Mouse (Mus musculus): Measurements from ENCODE around the gene Tex2. TPM values are rescaled to one million over a fixed set of nuclear protein-coding genes. Genes with fewer than 3 reads are reported as not detected.
A peak's percentile ranks its signal among the peaks of the same experiment; 100 is the strongest.

Gene Tex2
- total RNA-seq, 2 experiments from 2014 or later = 59.2 to 65.5 TPM

GRCm38 (mm10) chr11:106571026-106571983 is 41.9 kb downstream of the Tex2 start:
- H3K4me3 ChIP-seq = no peak overlapping the region
- TF ChIP-seq CTCF (IDR thresholded peaks at IDR 0.05) = no peak
- no peak for DNase-seq
- intact Hi-C loops (cut with DNase I) = no loop called here
- peak overlapping the region; percentile 12; the same call in 1 of the 2 replicates for H3K27ac ChIP-seq

DNA sequence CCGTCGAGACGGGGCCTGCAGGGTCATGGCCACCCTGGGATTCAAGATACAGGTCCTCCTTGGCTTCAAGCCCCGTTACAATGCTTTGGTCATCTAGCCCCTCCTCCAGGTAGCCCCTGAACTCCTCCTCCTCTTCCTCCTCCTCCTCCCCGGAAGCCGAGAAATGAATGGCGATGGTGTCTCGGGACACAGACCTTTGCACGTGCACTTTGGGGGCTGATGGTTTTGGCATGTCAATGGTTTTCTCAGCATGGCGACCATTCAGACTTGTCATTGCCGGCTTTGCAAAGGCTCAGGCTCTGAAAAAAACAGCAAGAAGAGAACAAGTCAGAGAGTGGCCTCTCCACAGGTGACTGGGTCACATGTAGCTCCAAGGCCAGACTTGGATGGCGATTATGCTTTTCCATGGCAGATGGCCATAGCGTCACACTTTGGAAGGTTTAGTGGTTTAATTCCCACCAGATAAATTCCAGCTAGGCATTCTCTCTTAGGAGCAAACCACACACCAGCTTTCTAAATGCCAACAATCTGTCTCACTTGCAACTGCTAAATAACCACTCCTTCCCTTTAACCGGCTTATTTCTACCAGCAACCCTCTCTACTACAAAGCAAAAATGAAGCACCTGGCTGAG is 44.8 kb downstream of the Tex2 start:
- no peak overlapping the region for H3K4me3 ChIP-seq
- no peak for DNase-seq
- intact Hi-C loops (cut with DNase I) = loop anchor here (5.0 kb wide), 1 partner anchor 34 kb away; no protein-coding TSS in a partner anchor
- H3K27ac ChIP-seq = no peak overlapping the region
- TF ChIP-seq CTCF (IDR thresholded peaks at IDR 0.05) = no peak

DNA sequence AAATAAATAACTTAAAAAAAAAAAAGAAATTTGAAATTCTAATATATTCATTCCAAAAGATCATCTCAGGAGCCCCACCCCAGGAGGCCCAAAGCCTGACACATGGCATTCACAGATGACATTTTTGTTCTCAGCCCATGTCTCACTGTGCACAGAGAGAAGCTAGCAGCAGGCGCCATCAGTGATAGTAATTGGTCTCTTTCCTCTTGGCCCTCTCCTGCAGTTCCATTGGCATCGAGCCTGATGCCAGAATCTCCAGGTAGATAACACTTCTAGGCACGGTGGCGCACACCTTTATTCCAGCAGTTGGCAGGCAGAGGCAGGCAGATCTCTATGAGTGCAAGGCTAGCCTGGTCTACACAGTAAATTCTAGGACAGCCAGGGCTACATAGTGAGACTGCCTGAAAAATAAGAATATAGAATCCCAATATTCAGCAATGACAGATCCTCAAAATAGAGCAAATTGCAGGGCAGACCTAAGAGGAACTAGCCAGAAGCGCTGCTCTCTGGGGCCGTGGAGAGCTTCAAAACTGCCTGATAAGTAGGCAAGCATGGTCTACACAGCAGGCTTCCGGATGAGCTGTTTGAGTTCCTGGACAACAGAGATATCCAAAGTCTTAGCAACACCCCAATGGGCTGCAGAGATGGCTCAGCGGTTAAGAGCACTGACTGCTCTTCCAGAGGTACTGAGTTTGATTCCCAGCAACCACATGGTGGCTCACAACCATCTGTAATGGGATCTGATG is 47.0 kb downstream of the Tex2 start:
- H3K4me3 ChIP-seq = no peak overlapping the region
- intact Hi-C loops (cut with DNase I) = loop anchor here (5.0 kb wide), 1 partner anchor 36 kb away; no protein-coding TSS in a partner anchor
- no peak for DNase-seq
- no peak for TF ChIP-seq CTCF (IDR thresholded peaks at IDR 0.05)
- no peak overlapping the region for H3K27ac ChIP-seq

DNA sequence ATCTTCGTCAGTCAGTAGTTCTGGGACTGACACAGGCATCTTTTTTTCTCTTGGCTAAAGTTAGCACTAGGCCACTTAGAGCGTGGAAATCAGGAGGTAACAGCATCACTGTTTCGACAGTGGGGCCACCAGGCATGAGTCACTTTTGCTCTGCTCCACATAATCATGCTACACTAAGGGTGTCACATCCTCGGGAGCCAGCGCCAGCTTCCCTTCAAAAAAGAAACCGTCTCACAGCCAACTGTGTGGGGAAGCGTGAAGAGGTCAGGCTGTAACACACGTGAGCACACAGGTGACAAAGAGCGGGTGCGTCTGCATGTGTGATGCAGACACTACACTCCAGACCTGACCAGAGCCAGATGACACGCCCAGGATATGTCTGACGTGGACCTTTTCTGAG is 49.0 kb downstream of the Tex2 start:
- no peak for TF ChIP-seq CTCF (IDR thresholded peaks at IDR 0.05)
- peak; percentile 59 for DNase-seq
- intact Hi-C loops (cut with DNase I) = no loop called here
- Histone ChIP-seq H3K27ac (peak overlapping the region; percentile 63), H3K4me3 (peak overlapping the region; percentile 28; the same call in 1 of the 2 replicates)

GRCm38 (mm10) chr11:106562707-106563106 is 50.5 kb downstream of the Tex2 start:
- no peak for DNase-seq
- Histone ChIP-seq H3K27ac (peak overlapping the region; percentile 35; the same call in 1 of the 2 replicates), H3K4me3 (no peak overlapping the region)
- intact Hi-C loops (cut with DNase I) = no loop called here
- TF ChIP-seq CTCF (IDR thresholded peaks at IDR 0.05) = no peak

DNA sequence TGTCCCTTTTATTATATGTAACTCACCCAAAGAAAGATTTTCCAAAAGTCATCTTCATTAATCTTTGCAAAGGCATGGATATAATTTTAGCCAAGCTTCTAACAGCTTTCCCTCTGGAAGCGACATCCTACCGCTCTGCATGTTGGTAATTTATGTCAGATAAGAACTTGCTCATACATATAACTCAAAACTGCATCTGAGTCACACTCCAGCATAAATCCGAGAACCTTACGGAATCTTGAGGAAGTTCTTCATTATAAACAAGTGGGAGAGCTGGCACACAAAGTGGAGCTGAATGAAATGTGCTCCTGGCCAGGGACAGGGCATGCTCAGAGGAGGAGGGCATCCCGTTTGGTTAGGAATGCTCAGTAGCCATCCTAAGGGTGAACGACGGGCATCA is 53.5 kb downstream of the Tex2 start:
- no peak for DNase-seq
- no peak for TF ChIP-seq CTCF (IDR thresholded peaks at IDR 0.05)
- H3K27ac ChIP-seq = no peak overlapping the region
- no peak overlapping the region for H3K4me3 ChIP-seq
- intact Hi-C loops (cut with DNase I) = no loop called here

- H3K27ac ChIP-seq = no peak overlapping the region
- no peak overlapping the region for H3K4me3 ChIP-seq
- no peak for TF ChIP-seq CTCF (IDR thresholded peaks at IDR 0.05)
- peak; percentile 38 for DNase-seq
- intact Hi-C loops (cut with DNase I) = no loop called here
Measured at GRCm38 (mm10) chr11:106558008-106558407, 55.2 kb downstream of the Tex2 start.

DNA sequence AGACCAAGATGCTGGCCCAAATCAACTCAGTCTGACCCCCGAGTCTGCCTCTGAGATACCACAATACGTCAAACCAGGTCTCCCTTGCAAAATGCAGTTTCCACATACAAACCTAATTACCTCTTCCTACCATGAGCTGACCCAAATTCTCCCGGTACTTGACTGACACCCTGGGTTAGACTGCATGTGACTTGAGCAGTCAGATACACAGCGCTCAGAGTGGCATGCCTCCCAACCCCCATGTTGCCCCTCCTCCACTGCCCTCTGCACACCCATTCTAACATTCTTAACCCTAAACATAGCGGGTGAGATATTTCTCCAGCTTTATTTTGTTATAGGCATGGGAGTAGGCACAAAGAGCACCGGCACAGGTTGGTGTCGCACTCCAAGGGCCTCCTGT is 55.8 kb downstream of the Tex2 start:
- DNase-seq = no peak
- TF ChIP-seq CTCF (IDR thresholded peaks at IDR 0.05) = no peak
- Histone ChIP-seq H3K27ac (no peak overlapping the region; the same call in 1 of the 2 replicates), H3K4me3 (no peak overlapping the region)
- intact Hi-C loops (cut with DNase I) = no loop called here

GRCm38 (mm10) chr11:106556689-106557088 is 56.5 kb downstream of the Tex2 start:
- Histone ChIP-seq H3K27ac (peak overlapping the region; percentile 35; the same call in 1 of the 2 replicates), H3K4me3 (no peak overlapping the region)
- no peak for DNase-seq
- no peak for TF ChIP-seq CTCF (IDR thresholded peaks at IDR 0.05)
- intact Hi-C loops (cut with DNase I) = no loop called here

DNA sequence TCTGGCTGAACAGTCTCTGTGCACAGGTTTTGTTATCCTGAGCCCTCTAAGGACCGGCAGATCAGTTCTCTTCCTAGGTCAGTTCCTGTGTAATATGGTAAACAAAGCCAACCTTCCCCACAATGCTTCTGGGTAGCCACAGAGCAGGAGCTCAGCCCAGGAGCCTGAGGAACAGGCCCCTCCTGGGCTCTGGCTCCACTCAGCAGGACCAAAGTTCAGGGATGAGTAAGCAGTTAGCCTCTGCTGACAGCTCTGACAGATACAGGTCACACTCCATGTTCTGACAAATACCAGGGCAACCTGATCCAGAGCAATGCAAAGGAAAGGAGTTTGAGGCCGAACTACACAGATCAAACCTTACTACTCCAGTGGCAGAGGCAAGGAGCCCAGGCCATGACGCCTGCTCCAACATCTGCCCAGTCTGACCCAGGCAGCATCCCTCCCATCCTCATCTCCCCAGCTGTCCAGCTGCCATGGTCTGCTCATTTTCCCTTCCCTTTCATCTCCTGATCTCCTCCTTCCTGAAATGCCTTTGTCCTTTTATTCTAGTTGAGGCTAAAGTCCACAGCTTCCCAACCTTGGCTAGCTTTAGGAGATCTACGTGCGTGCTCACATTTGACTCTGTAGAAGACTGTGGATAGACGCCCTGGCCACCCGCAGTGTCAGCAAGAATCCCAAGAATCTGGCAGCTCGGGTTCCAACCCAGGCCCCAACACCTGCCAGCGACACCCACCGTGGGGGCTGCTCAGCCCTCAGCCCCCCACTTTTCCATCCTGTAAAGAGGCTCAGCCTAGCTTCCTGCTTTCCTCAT is 57.2 kb downstream of the Tex2 start:
- intact Hi-C loops (cut with DNase I) = no loop called here
- Histone ChIP-seq H3K4me3 (no peak overlapping the region), H3K27ac (peak overlapping the region; percentile 71)
- DNase-seq = no peak
- no peak for TF ChIP-seq CTCF (IDR thresholded peaks at IDR 0.05)

DNA sequence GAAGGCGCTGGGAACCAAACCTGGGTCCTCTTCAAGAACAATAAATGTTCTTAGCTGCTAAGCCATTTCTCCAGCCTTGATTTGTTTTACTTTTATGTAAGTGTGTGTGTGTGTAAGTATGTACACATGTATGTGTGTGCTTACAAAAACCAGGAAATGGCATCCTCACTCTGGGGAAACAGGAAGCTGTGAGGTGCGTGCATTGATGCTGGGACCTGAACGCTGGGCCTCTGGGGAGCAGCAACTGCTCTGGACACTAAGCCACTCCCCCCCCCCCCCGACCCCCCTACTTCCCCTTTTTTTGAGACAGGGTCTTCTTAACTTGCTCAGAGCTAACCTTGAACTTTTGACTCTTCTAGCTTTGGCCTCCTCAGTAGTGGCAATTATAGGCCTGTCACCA is 62.8 kb downstream of the Tex2 start:
- Histone ChIP-seq H3K27ac (no peak overlapping the region), H3K4me3 (no peak overlapping the region)
- no peak for DNase-seq
- intact Hi-C loops (cut with DNase I) = no loop called here
- TF ChIP-seq CTCF (IDR thresholded peaks at IDR 0.05) = no peak

DNA sequence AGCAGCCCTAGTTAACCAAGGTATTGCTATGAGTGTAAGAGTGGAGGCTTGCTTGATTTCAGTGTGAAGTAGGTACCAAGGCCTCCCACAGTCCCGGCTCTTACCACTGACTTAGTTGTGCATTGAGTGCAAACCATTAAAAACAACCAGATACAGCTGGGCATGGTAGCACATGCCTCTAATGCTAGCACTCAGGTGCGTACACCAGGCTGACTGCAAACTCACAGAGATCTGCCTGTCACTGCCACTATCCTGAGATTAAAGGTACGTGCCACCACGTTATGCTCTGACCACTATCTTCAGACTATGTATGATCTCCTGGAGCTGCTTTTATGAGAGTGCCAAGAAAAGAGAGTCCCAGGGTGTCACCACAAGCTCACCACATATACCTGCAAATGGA is 67.1 kb downstream of the Tex2 start:
- intact Hi-C loops (cut with DNase I) = no loop called here
- Histone ChIP-seq H3K4me3 (no peak overlapping the region), H3K27ac (no peak overlapping the region)
- TF ChIP-seq CTCF (IDR thresholded peaks at IDR 0.05) = no peak
- no peak for DNase-seq

All from gastrocnemius, adult 2 months (tissue).